Mouse (Mus musculus) testis, adult 2 months (tissue): Measurements from ENCODE around the gene Cct8.

ENCODE experiments used
- CTCF ChIP-seq: fragments of 200-500 bp; IDR thresholded peaks from 2 replicates; pipeline ENCODE4 v1.5.1; 2012; ENCODE audit warnings: low read depth, mild to moderate bottlenecking, inconsistent platforms, low read length, moderate library complexity; ENCODE audit not compliant: control insufficient read depth, insufficient read depth, insufficient replicate concordance
- POLR2A ChIP-seq: fragments of 200-500 bp; IDR thresholded peaks from 2 replicates; pipeline ENCODE4 v1.6.1; 2012; ENCODE audit warnings: low read depth, mild to moderate bottlenecking, inconsistent platforms, low read length, moderate library complexity; ENCODE audit not compliant: control insufficient read depth

DNA sequence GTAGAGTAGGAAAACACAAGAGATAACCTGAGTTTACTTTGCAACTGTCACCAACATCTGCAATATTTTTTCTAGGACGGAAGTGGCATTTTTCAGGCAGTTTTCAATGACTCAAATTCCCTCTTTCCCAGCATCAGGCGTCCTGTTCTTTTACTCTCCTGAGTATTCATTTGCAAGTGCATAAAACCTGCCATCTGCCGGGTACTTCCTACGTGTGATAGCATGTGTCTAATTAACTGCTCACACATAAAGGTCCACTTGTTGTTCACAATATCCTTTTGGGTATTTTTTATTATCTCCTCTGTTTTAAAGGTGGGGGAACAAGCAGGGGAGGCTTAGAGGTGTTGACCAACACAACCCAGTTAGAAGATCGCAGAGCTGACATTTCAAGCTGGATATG is 16.0 kb upstream of the Cct8 start:
- TF ChIP-seq CTCF (no peak), POLR2A (no peak)
